Mouse (Mus musculus): ENCODE results near the gene Ddr2. TPM values are rescaled to one million over a fixed set of nuclear protein-coding genes. Genes with fewer than 3 reads are reported as not detected.

Ddr2 gene
- polyA plus RNA-seq, 1 experiment: 6.0 TPM

DNA sequence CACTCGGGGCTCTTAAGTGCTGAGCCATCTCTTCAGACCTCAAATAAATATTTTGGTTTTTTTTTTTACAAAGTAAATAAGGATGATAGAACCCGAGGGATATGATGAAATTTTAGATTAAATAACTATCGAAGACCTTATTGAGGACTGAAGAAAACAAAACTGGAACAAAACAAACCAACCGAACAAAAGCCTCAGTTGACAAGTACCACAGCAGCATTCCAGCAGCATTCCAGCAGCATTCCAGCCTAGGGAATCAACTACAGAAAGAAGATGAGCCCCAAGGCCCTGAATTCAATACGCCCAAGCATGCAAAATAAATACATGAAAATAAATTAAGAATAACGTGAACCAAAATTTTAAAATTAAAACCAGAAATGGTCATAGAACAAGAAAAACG lies 160.6 kb downstream of the Ddr2 start:
- 82% methylated on average over 7 of the region's 7 CpGs for WGBS
- TF ChIP-seq POLR2A (IDR thresholded peaks at IDR 0.05; ENCODE audit: borderline replicate concordance, control insufficient read depth, low read depth, low read length) (no peak), CTCF (IDR thresholded peaks at IDR 0.05; ENCODE audit: control insufficient read depth, insufficient read depth, low read length) (no peak)

DNA sequence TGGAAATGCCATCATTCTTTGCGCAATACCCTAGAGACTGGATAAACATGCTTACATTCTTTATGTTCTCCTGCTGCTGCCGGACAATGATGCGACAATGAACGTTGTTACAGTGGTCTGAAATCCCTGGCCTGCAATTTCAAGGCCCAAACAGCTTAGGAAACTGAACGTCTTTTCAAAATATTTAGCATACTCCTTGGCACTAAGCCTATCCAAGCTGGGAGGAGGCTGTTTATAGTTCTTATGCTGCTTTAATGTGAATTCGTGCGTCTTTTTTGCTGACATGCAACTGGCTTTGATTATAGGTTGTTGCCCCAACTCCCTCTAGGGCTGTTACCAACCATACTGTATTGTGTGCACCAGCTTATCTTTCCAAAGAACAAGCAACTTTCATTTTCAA lies 161.7 kb downstream of the Ddr2 start:
- 87% methylated on average over 7 of the region's 7 CpGs for WGBS
- no peak for TF ChIP-seq CTCF (IDR thresholded peaks at IDR 0.05; ENCODE audit: control insufficient read depth, insufficient read depth, low read length)
- no peak for TF ChIP-seq POLR2A (IDR thresholded peaks at IDR 0.05; ENCODE audit: borderline replicate concordance, control insufficient read depth, low read depth, low read length)
- no peak overlapping the region for H3K27ac ChIP-seq (ENCODE audit: control insufficient read depth, insufficient read depth, low read depth, low read length, poor library complexity)
- H3K4me1 ChIP-seq (ENCODE audit: control insufficient read depth, insufficient read depth, low read length): no peaks in the 10 kb centered on the region
- no peak overlapping the region for H3K4me3 ChIP-seq (replicated peaks; ENCODE audit: control insufficient read depth, low read depth, low read length)

More for the DNA sequence above, 160.6 kb downstream of the Ddr2 start:
- Histone ChIP-seq H3K4me3 (replicated peaks; ENCODE audit: control insufficient read depth, low read depth, low read length) (no peak overlapping the region), H3K4me1 (ENCODE audit: control insufficient read depth, insufficient read depth, low read length) (no peaks in the 10 kb centered on the region), H3K27ac (ENCODE audit: control insufficient read depth, insufficient read depth, low read depth, low read length, poor library complexity) (no peak overlapping the region)

DNA sequence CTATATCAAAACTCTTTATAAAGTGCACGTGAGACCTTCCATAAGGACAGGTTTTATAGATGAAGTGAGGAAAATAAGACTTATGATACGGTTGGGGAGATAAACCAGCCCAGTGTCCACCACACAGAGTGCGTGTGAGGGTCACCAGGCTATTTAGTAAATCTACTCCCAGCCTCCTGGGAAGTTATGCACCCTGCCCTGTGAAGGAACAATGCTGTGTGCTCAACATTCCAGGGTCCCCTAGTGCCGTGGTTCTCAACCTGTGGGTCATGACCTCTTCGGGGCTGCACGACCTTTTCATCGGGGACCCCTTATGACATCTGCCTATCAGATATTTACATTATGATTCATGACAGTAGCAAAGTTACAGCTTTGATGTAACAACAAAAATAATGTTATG lies 162.3 kb downstream of the Ddr2 start:
- Histone ChIP-seq H3K4me3 (replicated peaks; ENCODE audit: control insufficient read depth, low read depth, low read length) (no peak overlapping the region), H3K4me1 (ENCODE audit: control insufficient read depth, insufficient read depth, low read length) (no peaks in the 10 kb centered on the region), H3K27ac (ENCODE audit: control insufficient read depth, insufficient read depth, low read depth, low read length, poor library complexity) (no peak overlapping the region)
- WGBS: 85% methylated on average over 7 of the region's 7 CpGs
- TF ChIP-seq CTCF (IDR thresholded peaks at IDR 0.05; ENCODE audit: control insufficient read depth, insufficient read depth, low read length): no peak
- no peak for TF ChIP-seq POLR2A (IDR thresholded peaks at IDR 0.05; ENCODE audit: borderline replicate concordance, control insufficient read depth, low read depth, low read length)

DNA sequence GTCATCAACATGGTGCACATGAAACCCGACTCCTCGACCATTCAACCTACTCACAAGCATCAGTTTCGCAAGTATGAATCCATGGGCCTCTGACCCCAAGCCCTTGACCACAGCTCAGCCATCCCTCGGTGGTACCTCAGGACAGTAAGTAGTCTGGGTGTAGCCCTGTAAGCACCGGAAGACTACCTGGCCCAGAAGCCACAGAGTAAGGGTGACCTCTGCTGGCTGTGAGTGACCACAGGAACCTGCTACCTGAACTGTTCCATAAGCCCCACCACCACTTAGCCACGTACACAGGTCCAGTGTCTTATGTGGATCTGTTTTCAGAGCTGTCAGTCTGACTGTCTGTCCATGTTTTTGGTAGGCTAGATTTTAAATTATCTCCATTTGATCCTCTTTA lies 162.9 kb downstream of the Ddr2 start:
- Histone ChIP-seq H3K4me1 (ENCODE audit: control insufficient read depth, insufficient read depth, low read length) (no peaks in the 10 kb centered on the region), H3K27ac (ENCODE audit: control insufficient read depth, insufficient read depth, low read depth, low read length, poor library complexity) (no peak overlapping the region), H3K4me3 (replicated peaks; ENCODE audit: control insufficient read depth, low read depth, low read length) (no peak overlapping the region)
- TF ChIP-seq POLR2A (IDR thresholded peaks at IDR 0.05; ENCODE audit: borderline replicate concordance, control insufficient read depth, low read depth, low read length): no peak
- TF ChIP-seq CTCF (IDR thresholded peaks at IDR 0.05; ENCODE audit: control insufficient read depth, insufficient read depth, low read length): 0 out of 2 replicates have a peak, but pooled peaks have one; percentile 9
- 63% methylated on average over 6 of the region's 6 CpGs for WGBS

DNA sequence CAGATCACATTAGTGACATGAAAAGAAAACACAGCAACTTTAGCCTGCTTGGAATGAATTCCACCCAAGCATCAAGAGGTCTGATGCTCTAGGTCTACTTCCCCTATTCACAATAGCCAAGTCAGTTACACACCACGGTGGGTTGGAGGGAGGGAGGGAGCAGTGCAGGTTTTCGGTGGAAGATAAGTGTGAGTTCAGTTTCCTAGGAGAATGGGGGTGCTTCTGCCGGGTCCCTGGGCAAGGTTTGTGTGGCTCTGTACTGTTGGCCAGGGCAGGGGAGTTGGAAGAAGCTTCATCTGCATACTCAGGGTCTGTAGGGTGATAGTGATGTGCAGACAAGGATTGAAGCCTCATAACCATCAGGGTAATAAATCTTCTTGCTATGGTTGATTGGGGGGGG lies 164.6 kb downstream of the Ddr2 start:
- WGBS: 58% methylated on average over 3 of the region's 3 CpGs
- no peak for TF ChIP-seq POLR2A (IDR thresholded peaks at IDR 0.05; ENCODE audit: borderline replicate concordance, control insufficient read depth, low read depth, low read length)
- TF ChIP-seq CTCF (IDR thresholded peaks at IDR 0.05; ENCODE audit: control insufficient read depth, insufficient read depth, low read length): no peak
- H3K27ac ChIP-seq (ENCODE audit: control insufficient read depth, insufficient read depth, low read depth, low read length, poor library complexity): no peak overlapping the region

DNA sequence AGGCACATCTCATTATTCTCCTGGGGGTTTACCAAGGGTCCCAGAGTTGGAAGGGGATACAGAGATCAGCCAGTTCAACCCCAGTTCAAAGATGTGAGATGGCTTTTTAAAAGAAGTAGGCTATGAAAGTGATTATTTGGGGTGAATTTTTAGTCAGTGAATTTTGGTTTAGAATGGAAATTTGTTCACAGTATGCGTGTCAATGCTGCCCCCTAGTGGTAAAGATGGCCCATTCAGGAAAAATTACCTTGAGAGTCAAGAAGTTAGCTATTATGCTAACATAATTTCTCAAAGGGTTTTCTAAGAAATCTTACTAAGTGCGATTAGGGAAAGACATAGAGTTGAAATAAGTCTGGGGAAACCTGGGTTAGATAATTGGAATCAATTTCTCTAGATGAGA lies 171.2 kb downstream of the Ddr2 start:
- TF ChIP-seq POLR2A (IDR thresholded peaks at IDR 0.05; ENCODE audit: borderline replicate concordance, control insufficient read depth, low read depth, low read length) (no peak), CTCF (IDR thresholded peaks at IDR 0.05; ENCODE audit: control insufficient read depth, insufficient read depth, low read length) (peak; percentile 34; the same call in 1 of the 2 replicates)
- WGBS: 4% methylated on average over 2 of the region's 2 CpGs
- H3K4me3 ChIP-seq (replicated peaks; ENCODE audit: control insufficient read depth, low read depth, low read length): no peak overlapping the region
- no peak overlapping the region for H3K27ac ChIP-seq (ENCODE audit: control insufficient read depth, insufficient read depth, low read depth, low read length, poor library complexity)
- no peaks in the 10 kb centered on the region for H3K4me1 ChIP-seq (ENCODE audit: control insufficient read depth, insufficient read depth, low read length)

More for the DNA sequence above, 164.6 kb downstream of the Ddr2 start:
- H3K4me3 ChIP-seq (replicated peaks; ENCODE audit: control insufficient read depth, low read depth, low read length): no peak overlapping the region
- H3K4me1 ChIP-seq (ENCODE audit: control insufficient read depth, insufficient read depth, low read length): no peaks in the 10 kb centered on the region

DNA sequence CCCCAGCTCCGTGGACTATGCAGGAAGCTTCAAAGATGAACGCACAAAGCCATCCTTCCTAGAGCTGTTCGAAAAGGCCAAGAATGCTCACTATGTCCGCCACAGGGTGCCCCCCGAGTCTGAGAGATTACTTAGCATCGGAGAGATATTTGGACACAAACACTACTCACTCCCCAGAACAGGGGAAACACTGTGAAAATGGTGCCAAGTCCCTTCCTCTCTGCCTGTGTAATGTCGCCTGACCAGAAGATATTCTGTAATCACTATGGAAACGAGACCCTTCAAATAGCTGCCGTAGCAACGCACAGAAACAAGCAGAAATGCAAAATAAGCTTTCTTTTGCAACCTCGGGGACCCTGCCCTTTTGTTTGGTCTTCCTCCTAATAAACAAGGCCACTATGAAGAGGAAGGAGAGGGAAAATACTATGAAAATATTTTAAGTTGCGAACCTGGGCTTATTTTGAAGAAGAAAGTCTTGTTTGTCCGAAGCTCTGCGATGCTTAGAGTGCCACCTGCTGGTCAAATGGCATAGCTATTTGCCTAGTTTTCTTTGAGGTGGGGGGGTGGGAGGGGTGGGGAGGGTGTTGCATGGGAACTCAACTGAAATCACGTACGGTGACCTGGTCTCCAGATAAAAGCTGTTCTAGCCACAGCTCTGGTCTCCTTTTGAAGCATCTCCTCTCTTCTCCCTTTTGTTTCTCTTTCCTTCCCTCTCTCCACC lies 176.4 kb downstream of the Ddr2 start:
- WGBS: 47% methylated on average over 16 of the region's 16 CpGs
- no peak overlapping the region for H3K27ac ChIP-seq (ENCODE audit: control insufficient read depth, insufficient read depth, low read depth, low read length, poor library complexity)

DNA sequence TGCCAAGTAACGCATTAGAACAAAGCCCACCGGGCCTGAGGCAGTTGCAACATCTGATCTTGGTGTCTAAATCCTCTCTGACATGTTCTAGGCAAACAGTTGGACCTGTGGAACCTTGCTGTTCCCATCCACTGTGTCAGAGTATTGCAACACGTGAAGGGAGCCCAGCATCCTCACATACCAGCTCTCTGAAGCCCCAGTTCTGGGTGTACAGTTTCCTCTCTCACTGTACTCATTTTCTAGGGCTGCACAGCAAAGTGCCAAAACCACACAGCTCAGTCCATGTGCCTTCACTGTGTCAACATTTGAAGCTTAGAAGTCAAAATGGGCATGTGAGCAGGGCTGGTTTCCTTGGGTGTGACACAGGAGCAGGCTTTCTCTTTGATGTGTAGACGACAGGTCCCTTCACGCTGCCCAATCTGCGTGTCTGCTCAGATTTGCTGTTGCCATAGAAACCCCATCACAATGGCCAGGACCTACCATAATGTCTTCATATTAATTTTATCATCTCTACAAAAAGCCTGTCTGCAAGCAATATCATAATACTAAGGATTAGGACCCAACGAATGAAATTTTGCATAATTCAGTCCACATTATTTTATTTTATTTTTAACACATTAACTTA lies 178.3 kb downstream of the Ddr2 start:
- H3K4me1 ChIP-seq (ENCODE audit: control insufficient read depth, insufficient read depth, low read length): no peaks in the 10 kb centered on the region; the same call in 1 of the 2 replicates
- H3K4me3 ChIP-seq (replicated peaks; ENCODE audit: control insufficient read depth, low read depth, low read length): no peak overlapping the region
- TF ChIP-seq POLR2A (IDR thresholded peaks at IDR 0.05; ENCODE audit: borderline replicate concordance, control insufficient read depth, low read depth, low read length) (no peak), CTCF (IDR thresholded peaks at IDR 0.05; ENCODE audit: control insufficient read depth, insufficient read depth, low read length) (no peak)
- no peak overlapping the region for H3K27ac ChIP-seq (ENCODE audit: control insufficient read depth, insufficient read depth, low read depth, low read length, poor library complexity)
- WGBS: 71% methylated on average over 7 of the region's 7 CpGs

More for the DNA sequence above, 176.4 kb downstream of the Ddr2 start:
- TF ChIP-seq POLR2A (IDR thresholded peaks at IDR 0.05; ENCODE audit: borderline replicate concordance, control insufficient read depth, low read depth, low read length) (no peak), CTCF (IDR thresholded peaks at IDR 0.05; ENCODE audit: control insufficient read depth, insufficient read depth, low read length) (no peak)
- H3K4me1 ChIP-seq (ENCODE audit: control insufficient read depth, insufficient read depth, low read length): no peaks in the 10 kb centered on the region; the same call in 1 of the 2 replicates
- no peak overlapping the region for H3K4me3 ChIP-seq (replicated peaks; ENCODE audit: control insufficient read depth, low read depth, low read length)
